Mouse (Mus musculus): ENCODE data around the gene Defb18.
"Not testable (repeated sequence)": the region's sequence is repeated elsewhere in the genome, so short reads cannot be mapped to it uniquely, and the experiment has no call there.

The Defb18 gene

DNA sequence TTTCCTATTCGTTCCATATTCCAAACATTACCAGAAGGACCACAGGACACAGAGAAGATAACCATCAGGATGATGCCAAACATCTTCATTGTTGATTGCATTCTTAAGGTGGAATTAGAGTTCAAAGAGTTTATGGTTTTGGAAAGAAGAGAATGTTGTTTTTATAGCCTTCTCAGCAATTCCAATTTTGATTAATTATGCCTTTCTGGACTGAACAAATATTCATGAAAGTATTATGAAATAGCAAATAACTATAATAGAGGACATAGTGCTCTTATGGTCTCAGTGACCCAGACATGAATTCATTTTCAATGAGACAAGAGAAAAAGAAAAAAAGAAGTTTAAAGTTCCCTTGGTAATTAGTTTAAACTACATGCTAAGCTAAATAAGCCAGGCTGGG lies at the start of gene Defb18:
TSS of gene Defb18 (minus strand) at position 101 of the 400 bp plus-strand sequence.
- DNase-seq (ENCODE audit: low spot score), result no peak

DNA sequence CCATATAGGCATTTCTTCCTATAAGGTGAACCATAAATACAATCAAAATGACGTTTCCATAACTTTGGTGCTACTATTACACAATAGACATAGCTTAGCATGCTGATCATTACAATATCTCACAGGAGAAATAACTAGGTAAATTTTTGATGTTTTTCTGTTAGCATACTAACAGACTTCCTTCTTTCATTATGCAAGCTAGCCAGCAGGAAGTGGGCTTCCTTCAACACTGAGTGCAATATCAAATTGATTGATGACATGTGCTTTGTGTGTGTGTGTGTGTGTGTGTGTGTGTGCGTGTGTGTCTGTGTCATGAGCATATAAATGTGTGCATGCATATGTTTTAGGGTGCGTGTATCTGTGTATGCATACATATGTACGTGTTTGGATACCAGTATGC lies 33.9 kb upstream of the Defb18 start:
- no peak for DNase-seq (ENCODE audit: low spot score)

DNA sequence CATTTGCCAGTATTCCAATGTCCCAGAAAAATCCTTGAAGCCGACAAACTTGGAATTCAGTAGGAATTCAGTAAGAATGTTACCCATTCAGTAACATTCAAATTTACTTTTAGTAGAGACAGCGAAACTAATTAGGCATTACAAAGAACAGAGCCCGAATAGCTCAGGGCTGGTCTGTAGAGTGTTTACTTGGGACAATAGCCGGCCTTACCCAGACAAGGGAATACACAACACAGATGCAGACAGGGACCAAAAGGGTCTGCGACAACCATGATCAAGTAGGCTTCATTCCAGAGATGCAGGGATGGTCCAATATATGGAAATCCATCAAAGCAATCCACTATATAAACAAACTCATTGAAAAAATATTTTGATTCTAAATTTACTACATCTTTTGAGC lies 31.6 kb upstream of the Defb18 start:
- no peak for DNase-seq (ENCODE audit: low spot score)

DNA sequence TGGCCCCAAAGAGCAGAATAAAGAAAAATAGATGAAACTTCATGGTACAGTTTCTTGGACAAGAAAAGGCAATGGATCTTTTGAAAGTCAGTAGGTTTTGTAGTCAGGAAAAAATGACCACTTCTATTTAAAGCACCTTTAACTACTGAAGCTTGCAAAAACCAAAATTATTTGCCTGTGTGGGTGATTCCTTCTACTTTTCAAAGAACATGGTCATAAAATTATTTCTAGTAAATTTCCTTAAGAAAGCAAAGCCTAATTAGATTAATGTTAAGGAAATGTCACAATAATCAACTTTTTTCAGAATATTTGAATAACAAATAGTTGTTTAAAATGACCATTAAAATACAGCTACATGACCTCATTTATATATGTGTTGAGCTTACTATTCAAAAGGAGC lies 27.8 kb upstream of the Defb18 start, which contains the start of gene Defb41:
TSS of gene Defb41 (minus strand) at position 101 of the 400 bp plus-strand sequence.
- DNase-seq (ENCODE audit: low spot score), result no peak

DNA sequence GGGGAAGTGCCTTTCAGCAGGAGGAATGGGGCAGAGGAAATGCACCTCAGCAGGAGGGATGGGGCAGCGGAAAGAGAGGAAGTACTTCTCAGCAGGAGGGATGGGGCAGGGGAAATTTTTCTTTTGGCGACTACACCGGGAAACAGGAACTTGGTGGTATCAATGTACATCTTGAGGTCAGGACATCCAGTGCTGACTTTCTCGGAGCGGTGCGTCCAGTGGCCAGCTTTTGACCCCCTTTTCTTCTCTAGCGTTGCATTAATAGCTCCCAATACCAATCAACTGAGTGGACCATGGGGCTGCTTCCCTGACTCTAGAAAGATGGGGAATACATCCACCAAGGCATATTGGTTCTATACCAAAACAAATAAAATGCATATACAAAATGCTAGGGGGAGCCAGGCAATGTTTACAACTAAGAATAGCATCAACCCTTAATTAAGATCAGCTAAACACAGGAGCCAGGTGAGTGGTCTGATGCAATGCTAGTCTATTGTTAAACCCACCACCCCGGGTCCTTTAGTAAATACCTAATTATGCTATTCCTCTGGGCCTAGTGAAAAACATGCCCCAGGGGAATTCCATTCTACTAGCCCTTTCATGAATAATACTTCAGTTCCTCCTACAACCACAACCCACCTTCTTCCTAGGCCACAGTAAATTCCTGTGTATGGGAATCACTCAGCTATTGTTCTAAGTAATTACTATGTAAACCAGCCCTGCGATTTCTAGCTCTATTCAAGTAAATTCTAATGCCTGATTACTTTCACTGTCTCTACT lies 8.7 kb upstream of the Defb18 start:
- not testable (repeated sequence) for DNase-seq (ENCODE audit: low spot score)

DNA sequence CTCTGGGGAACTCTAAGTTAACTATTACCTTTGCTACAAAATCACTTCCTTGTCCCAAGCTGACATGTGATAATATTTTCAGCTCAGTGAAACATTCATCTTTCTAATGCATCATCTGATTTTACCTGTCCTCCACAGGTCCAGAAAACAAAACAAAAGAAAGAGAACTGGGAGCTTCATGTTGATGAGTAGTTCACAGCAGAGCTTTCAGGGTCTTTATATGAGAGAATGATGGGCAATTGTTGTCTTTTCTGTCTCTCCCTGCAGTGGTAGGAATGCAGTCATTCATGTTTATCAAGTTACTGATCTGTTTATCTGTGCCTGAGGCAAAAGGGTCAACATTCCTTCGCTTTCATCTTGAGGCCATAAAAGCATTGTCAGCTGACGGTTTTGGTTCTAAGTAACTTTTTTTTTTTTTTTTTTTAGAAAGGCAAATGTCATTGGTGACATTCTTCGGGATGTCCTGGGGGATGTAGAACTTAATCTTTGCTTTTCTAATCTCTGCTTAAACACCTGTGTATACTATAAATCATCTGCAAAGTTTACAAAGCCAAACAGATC lies 13.8 kb downstream of the Defb18 start:
- DNase-seq (ENCODE audit: low spot score), result peak; percentile 28

DNA sequence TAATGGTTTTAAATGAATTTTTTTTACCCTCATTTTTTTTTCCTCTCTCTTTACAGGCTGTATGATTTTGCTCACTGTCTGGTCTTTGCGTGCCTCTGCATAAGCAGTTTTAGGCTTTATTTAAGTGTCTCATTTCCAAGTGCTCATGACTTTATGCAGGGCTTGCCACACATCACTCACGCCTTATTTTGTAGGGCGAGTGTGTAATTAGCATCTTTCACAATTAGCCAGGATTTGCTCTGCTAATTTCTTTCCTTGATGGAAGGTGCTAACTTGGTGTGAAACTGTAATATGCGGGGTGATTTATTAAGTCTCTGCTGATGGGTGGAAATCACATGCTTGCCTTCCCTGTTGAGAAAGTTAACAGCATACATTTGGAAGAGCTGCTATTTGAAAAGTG lies 45.5 kb downstream of the Defb18 start:
- DNase-seq (ENCODE audit: low spot score), result no peak

DNA sequence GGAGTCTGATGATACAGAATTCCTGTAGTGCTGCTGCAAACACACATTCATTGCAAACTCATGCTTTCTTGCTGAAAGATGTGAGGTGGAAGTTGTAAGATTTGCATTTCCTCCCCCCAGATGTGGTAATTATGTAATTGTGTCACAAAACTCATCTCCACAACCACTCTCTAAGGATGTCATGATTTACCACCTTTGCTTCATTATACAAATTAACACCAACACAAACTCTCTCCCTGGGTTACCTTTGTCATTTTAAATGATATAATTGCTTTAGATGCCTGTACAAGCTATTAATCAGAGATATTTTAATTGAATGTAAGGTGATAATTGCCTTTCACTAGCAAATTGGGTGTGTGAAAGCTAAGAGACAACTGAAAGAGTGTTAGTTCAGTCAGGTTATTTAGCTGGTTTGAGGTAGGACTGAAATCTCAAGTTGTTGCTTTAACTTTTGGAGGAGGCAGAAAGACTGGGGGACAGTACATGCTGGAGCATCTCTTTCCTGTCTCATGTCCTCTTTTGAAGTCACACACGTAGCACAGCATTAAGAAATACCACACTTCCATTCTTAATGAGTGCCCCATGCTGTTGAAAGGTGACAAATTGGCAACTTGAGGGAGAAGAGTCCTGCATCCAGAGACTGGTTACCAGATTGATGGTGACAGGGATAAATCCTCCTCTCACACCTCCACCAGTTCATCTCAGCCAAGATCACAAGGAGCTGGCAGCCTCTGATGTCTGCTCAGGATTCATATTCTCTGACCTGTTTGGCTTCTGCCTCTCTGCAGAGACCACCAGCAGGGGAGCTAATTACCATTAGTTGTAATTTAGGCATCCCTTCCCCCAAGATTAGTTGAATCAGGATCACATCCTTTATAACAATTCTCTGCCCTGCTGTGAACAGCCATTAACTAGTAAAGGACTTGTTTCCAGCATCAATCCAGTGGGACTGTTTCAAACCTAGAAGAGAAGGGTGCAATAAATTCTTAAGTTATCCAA lies 46.2 kb downstream of the Defb18 start:
- peak; percentile 3 for DNase-seq (ENCODE audit: low spot score)
